Mouse (Mus musculus): Measurements from ENCODE around the gene Plagl1.

DNA sequence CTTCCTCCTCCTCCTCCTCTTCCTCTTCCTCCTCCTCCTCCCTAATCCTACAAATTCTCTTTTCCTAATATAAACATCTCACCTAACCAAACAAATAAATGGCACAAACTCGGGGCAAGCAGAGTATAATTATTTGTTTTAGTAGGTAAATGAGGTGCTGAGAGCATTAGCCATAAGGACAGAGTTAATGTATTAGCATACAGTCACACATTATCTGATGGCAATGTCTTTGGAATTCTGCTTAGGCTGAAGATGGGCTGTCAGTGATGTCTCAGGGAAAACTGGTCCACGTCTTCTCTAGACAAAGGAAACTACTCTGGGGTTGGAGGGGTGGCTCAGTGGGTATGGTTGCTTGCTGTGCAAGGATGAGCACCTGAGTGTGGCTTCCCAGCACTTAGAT is 111.2 kb downstream of the Plagl1 start:
- TF ChIP-seq CTCF (IDR thresholded peaks at IDR 0.05; ENCODE audit: borderline replicate concordance, control insufficient read depth, extremely low read depth, insufficient read depth, low read length, poor library complexity), result no peak
- TF ChIP-seq POLR2A (IDR thresholded peaks at IDR 0.05; ENCODE audit: control insufficient read depth, extremely low read depth, insufficient read depth, low read length, poor library complexity), result no peak
